Mouse (Mus musculus): ENCODE data around the gene Dus1l. TPM values are rescaled to one million over a fixed set of nuclear protein-coding genes. Genes with fewer than 3 reads are reported as not detected.

Gene Dus1l
- total and polyA plus RNA-seq, 2 experiments from 2014 or later = 40.2 to 47.1 TPM

DNA sequence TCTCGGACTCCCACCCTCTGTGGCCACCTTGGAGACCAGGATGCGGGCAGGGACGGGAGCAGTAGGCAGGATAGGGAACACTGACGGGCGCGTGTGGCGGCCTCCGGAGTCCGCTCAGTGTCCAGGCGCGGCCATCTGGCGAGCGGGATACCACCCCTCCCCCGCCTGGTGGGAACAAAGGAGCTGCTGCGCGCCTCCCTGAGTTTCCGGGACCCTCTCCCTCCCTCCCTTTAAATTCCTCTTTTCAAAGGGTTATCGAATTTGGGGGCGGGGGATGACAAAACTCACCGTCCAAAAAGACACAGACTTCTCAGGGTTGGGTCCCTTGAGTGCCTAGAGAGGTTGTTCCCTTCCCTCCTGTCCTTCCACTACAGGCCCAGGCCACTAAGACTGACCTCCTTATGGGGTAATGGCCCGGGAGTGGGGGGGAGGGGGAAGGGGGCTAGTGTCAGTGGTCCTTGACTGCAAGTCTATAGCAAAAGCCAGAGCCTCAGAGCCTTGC, 28.6 kb upstream of the Dus1l start:
- no peak for DNase-seq (ENCODE audit: low spot score)
- ATAC-seq (ENCODE audit: insufficient read depth, low read depth) = no peak
- Histone ChIP-seq H3K4me2 (ENCODE audit: low read depth, low read length) (peak overlapping the region; percentile 77), H3K9me3 (replicated peaks; ENCODE audit: control insufficient read depth, low read length) (no peaks in the 10 kb centered on the region), H3K9ac (replicated peaks; ENCODE audit: low read depth, low read length) (peak overlapping the region; percentile 69), H3K36me3 (replicated peaks; ENCODE audit: control insufficient read depth, insufficient read depth, low read length) (peaks cover 7% of the 10 kb centered on the region), H3K4me3 (ENCODE audit: low read depth, low read length) (peak overlapping the region; percentile 62), H3K4me1 (ENCODE audit: control insufficient read depth, insufficient read depth) (peaks cover 38% of the 10 kb centered on the region), H3K27me3 (ENCODE audit: control insufficient read depth, insufficient read depth, low read length) (no peaks in the 10 kb centered on the region), H3K27ac (ENCODE audit: low read depth) (peak overlapping the region; percentile 91)
- under 1% methylated on average over 21 of the region's 21 CpGs for WGBS
- TF ChIP-seq CTCF (IDR thresholded peaks at IDR 0.05; ENCODE audit: low read depth) (no peak), EP300 (IDR thresholded peaks at IDR 0.05; ENCODE audit: low read depth) (peak; percentile 35; the same call in 1 of the 2 replicates)

DNA sequence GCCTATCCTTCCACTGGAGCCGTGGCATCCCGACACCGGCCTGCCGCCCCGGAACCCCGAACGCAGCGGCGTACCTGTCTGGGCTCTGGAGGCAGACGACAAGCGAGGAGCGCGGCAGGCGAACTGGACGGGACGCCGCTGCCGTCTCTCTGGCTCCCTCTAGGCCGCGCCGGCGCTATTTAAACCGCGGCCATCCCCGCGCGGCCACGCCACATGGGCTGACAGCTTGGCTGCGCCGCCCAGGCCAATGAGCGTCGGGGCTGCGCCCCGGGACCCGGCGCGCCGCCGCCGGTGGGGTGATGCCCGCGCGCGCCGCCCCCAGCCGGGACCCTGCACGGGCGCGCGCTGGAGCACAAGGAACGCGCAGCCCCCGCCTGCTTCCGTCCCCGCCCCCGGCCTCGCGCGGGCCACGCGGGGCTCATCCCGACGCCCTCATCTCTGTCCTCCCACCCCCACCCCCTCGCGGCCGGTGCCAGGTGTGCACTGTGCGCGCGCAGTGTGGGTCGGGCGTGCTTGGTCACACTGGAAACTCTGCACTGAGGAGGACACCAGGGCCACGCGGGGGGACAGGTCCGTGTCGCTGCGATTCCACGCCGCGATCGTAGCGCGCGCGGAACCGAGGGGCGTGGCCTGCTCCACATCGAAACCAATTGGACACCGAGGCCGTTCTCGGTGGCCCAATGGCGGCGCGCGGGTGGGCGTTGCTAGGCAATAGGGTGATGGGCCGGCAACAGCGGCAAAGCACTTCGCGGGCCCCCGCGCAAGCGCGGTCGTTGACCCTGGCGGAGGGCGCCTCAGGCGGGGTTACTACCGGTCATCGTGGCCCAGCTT, 28.0 kb upstream of the Dus1l start, which contains the start of gene Fasn:
Gene Fasn (minus strand): TSS at position 592 of the 831 bp plus-strand sequence.
- ATAC-seq (ENCODE audit: insufficient read depth, low read depth) = peak; percentile 89
- H3K9me3 ChIP-seq (replicated peaks; ENCODE audit: control insufficient read depth, low read length) = no peaks in the 10 kb centered on the region
- peak within 1 kb of the TSS; percentile 69 for H3K9ac ChIP-seq (replicated peaks; ENCODE audit: low read depth, low read length)
- H3K36me3 ChIP-seq (replicated peaks; ENCODE audit: control insufficient read depth, insufficient read depth, low read length) = peaks cover 14% of the 10 kb centered on the region
- WGBS = under 1% methylated on average over 97 of the region's 109 CpGs
- H3K27ac ChIP-seq (ENCODE audit: low read depth) = peak within 1 kb of the TSS; percentile 91
- peak; percentile 93 for DNase-seq (ENCODE audit: low spot score)
- TF ChIP-seq EP300 (IDR thresholded peaks at IDR 0.05; ENCODE audit: low read depth) (no peak; the same call in 1 of the 2 replicates), CTCF (IDR thresholded peaks at IDR 0.05; ENCODE audit: low read depth) (peak; percentile 50)
- H3K4me1 ChIP-seq (ENCODE audit: control insufficient read depth, insufficient read depth) = peaks cover 38% of the 10 kb centered on the region
- peak within 1 kb of the TSS; percentile 62 for H3K4me3 ChIP-seq (ENCODE audit: low read depth, low read length)
- peak within 1 kb of the TSS; percentile 77 for H3K4me2 ChIP-seq (ENCODE audit: low read depth, low read length)
- no peaks in the 10 kb centered on the region for H3K27me3 ChIP-seq (ENCODE audit: control insufficient read depth, insufficient read depth, low read length)

DNA sequence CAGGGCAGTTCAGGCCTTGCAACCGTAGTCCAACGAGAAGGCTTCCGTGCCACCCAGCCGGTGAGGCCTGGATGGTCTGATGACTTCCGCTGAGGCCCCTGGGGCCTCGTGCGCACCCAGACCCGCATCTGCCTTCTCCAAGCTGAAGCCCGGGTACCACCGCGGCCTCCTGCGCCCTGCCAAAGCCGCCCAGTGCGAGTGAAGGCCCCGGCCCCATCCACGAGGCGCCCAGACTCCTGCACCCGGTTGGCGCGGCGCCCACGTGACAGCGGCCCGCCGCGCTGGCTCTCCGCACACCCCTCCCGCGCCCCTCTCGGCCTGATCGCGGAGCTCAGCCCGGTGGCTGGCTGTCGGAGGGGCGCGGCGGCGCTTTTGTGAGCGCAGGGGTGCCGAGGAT, 27.3 kb upstream of the Dus1l start:
- peak; percentile 12; the same call in 1 of the 2 replicates for ATAC-seq (ENCODE audit: insufficient read depth, low read depth)
- peaks cover 38% of the 10 kb centered on the region for H3K4me1 ChIP-seq (ENCODE audit: control insufficient read depth, insufficient read depth)
- DNase-seq (ENCODE audit: low spot score) = no peak

DNA sequence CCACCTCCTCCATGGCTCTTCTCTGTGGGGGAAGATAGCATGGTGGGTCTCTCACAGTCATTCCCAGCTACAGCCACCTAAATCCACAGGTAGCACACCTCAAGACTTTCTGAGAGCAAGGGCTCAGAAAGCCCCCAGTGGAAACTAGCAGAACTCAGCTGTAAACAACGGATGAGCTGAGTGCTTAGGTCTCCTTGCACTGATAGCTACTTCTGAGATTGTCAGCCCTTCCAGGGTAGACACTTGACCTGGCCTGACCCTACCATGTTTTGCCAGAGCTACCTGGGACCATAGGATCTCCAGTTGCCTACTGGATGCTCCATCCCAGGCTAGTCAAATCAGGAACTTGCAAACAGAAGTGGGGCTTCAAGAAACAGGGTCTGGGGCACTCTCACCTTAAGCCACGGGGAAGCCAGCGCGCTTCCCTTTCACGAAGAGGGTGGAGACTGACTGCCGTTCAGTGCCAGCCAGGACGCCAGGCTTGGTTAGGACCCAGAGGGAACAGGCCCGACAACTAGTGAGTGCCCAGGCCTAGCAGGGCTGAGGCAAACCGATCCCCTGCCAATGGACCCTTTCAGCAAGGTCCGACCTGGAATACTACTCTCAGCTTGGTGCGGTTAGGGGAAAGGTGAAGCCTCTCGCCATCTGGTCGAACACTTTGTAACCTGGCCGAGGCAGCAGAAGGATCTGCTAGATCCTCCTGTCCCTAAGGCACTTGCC, 26.8 kb upstream of the Dus1l start:
- H3K4me2 ChIP-seq (ENCODE audit: low read depth, low read length) = peak overlapping the region; percentile 77
- 4% methylated on average over 14 of the region's 14 CpGs for WGBS
- H3K36me3 ChIP-seq (replicated peaks; ENCODE audit: control insufficient read depth, insufficient read depth, low read length) = peaks cover 25% of the 10 kb centered on the region
- ATAC-seq (ENCODE audit: insufficient read depth, low read depth) (no peak), DNase-seq (ENCODE audit: low spot score) (no peak)
- TF ChIP-seq CTCF (IDR thresholded peaks at IDR 0.05; ENCODE audit: low read depth) (no peak), EP300 (IDR thresholded peaks at IDR 0.05; ENCODE audit: low read depth) (no peak; the same call in 1 of the 2 replicates)
- no peaks in the 10 kb centered on the region for H3K9me3 ChIP-seq (replicated peaks; ENCODE audit: control insufficient read depth, low read length)
- H3K27ac ChIP-seq (ENCODE audit: low read depth) = peak overlapping the region; percentile 91
- peak overlapping the region; percentile 65 for H3K9ac ChIP-seq (replicated peaks; ENCODE audit: low read depth, low read length)
- peak overlapping the region; percentile 62 for H3K4me3 ChIP-seq (ENCODE audit: low read depth, low read length)
- peaks cover 38% of the 10 kb centered on the region for H3K4me1 ChIP-seq (ENCODE audit: control insufficient read depth, insufficient read depth)
- no peaks in the 10 kb centered on the region for H3K27me3 ChIP-seq (ENCODE audit: control insufficient read depth, insufficient read depth, low read length)

More for the DNA sequence above, 27.3 kb upstream of the Dus1l start:
- under 1% methylated on average over 40 of the region's 40 CpGs for WGBS
- Histone ChIP-seq H3K36me3 (replicated peaks; ENCODE audit: control insufficient read depth, insufficient read depth, low read length) (peaks cover 20% of the 10 kb centered on the region), H3K27me3 (ENCODE audit: control insufficient read depth, insufficient read depth, low read length) (no peaks in the 10 kb centered on the region), H3K27ac (ENCODE audit: low read depth) (peak overlapping the region; percentile 91), H3K4me2 (ENCODE audit: low read depth, low read length) (peak overlapping the region; percentile 77), H3K9me3 (replicated peaks; ENCODE audit: control insufficient read depth, low read length) (no peaks in the 10 kb centered on the region), H3K9ac (replicated peaks; ENCODE audit: low read depth, low read length) (peak overlapping the region; percentile 65), H3K4me3 (ENCODE audit: low read depth, low read length) (peak overlapping the region; percentile 62)
- TF ChIP-seq CTCF (IDR thresholded peaks at IDR 0.05; ENCODE audit: low read depth) (no peak), EP300 (IDR thresholded peaks at IDR 0.05; ENCODE audit: low read depth) (no peak)

DNA sequence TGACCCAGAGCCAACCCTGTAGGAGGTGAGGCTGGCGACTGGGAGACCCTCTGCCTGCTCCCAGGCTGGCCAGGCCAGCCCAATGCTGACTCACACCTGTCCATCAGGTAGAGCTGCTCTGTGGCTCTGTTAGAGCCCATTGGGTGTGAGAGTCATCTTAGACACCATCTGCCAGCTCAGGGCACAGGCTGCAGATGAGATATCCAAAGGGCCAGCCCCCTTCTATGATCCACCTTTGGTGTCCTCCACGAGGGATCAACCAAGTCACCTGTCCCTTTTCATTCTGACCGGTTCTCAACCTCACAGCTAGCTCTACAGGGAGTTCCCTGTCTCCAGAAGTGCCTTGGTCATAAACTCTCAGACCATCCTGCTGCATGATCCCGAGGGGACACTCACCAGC, 26.1 kb upstream of the Dus1l start:
- Histone ChIP-seq H3K9ac (replicated peaks; ENCODE audit: low read depth, low read length) (no peak overlapping the region), H3K4me1 (ENCODE audit: control insufficient read depth, insufficient read depth) (peaks cover 38% of the 10 kb centered on the region), H3K36me3 (replicated peaks; ENCODE audit: control insufficient read depth, insufficient read depth, low read length) (peaks cover 32% of the 10 kb centered on the region), H3K9me3 (replicated peaks; ENCODE audit: control insufficient read depth, low read length) (no peaks in the 10 kb centered on the region), H3K4me3 (ENCODE audit: low read depth, low read length) (no peak overlapping the region), H3K27me3 (ENCODE audit: control insufficient read depth, insufficient read depth, low read length) (no peaks in the 10 kb centered on the region), H3K4me2 (ENCODE audit: low read depth, low read length) (peak overlapping the region; percentile 77), H3K27ac (ENCODE audit: low read depth) (no peak overlapping the region)
- TF ChIP-seq CTCF (IDR thresholded peaks at IDR 0.05; ENCODE audit: low read depth) (no peak), EP300 (IDR thresholded peaks at IDR 0.05; ENCODE audit: low read depth) (no peak)
- DNase-seq (ENCODE audit: low spot score) (no peak), ATAC-seq (ENCODE audit: insufficient read depth, low read depth) (no peak)
- 60% methylated on average over 4 of the region's 4 CpGs for WGBS

Measured in heart, postnatal 0 days (tissue).